Mouse (Mus musculus): ENCODE data around the gene Agap1.
A peak's percentile ranks its signal among the peaks of the same experiment; 100 is the strongest.

Agap1 gene

GRCm38 (mm10) chr1:89673686-89674085 is 219.1 kb downstream of the Agap1 start:
- no peak for DNase-seq

- no peak for DNase-seq
These were observed 220.1 kb downstream of the Agap1 start for GRCm38 (mm10) chr1:89674681-89675080.

GRCm38 (mm10) chr1:89676411-89676810 is 221.8 kb downstream of the Agap1 start:
- DNase-seq, result no peak

GRCm38 (mm10) chr1:89680673-89681072 is 226.1 kb downstream of the Agap1 start:
- no peak for DNase-seq

GRCm38 (mm10) chr1:89688914-89689313 is 234.3 kb downstream of the Agap1 start:
- DNase-seq, result no peak

- DNase-seq, result no peak
These were observed 235.1 kb downstream of the Agap1 start for GRCm38 (mm10) chr1:89689544-89690212.

GRCm38 (mm10) chr1:89691096-89691495 is 236.5 kb downstream of the Agap1 start:
- DNase-seq, result no peak

GRCm38 (mm10) chr1:89692420-89692819 is 237.8 kb downstream of the Agap1 start:
- DNase-seq, result peak; percentile 13

- DNase-seq, result no peak
These were observed 240.3 kb downstream of the Agap1 start for GRCm38 (mm10) chr1:89694916-89695315.

GRCm38 (mm10) chr1:89697241-89697640 is 242.6 kb downstream of the Agap1 start:
- DNase-seq, result no peak

- no peak for DNase-seq
These were observed 245.6 kb downstream of the Agap1 start for GRCm38 (mm10) chr1:89700166-89700565.

GRCm38 (mm10) chr1:89701162-89701730 is 246.6 kb downstream of the Agap1 start:
- no peak for DNase-seq

- no peak for DNase-seq
These were observed 248.7 kb downstream of the Agap1 start for GRCm38 (mm10) chr1:89703294-89703693.

- no peak for DNase-seq
These were observed 251.1 kb downstream of the Agap1 start for GRCm38 (mm10) chr1:89705670-89706069.

GRCm38 (mm10) chr1:89706862-89707261 is 252.3 kb downstream of the Agap1 start:
- DNase-seq, result no peak

- no peak for DNase-seq
These were observed 253.3 kb downstream of the Agap1 start for GRCm38 (mm10) chr1:89707756-89708480.

- no peak for DNase-seq
These were observed 255.2 kb downstream of the Agap1 start for GRCm38 (mm10) chr1:89709824-89710223.

- DNase-seq, result no peak
These were observed 259.1 kb downstream of the Agap1 start for GRCm38 (mm10) chr1:89713681-89714080.

GRCm38 (mm10) chr1:89714165-89714980 is 259.8 kb downstream of the Agap1 start:
- DNase-seq, result no peak

GRCm38 (mm10) chr1:89716234-89716633 is 261.6 kb downstream of the Agap1 start:
- DNase-seq, result no peak

GRCm38 (mm10) chr1:89717100-89717499 is 262.5 kb downstream of the Agap1 start:
- DNase-seq, result no peak

GRCm38 (mm10) chr1:89718782-89719403 is 264.3 kb downstream of the Agap1 start:
- no peak for DNase-seq

- DNase-seq, result no peak
These were observed 269.5 kb downstream of the Agap1 start for GRCm38 (mm10) chr1:89724141-89724540.
